Mouse (Mus musculus) bone marrow macrophage, adult 2 months (primary cell): ENCODE measurements around the gene Ncoa3. TPM values are rescaled to one million over a fixed set of nuclear protein-coding genes. Genes with fewer than 3 reads are reported as not detected.
"Not testable (repeated sequence)": the region's sequence is repeated elsewhere in the genome, so short reads cannot be mapped to it uniquely, and the experiment has no call there.

Experiments used
- H3K27ac ChIP-seq: 2 replicates; pipeline ENCODE4 v1.5.1; 2012; ENCODE audit warnings: low read depth, low read length; ENCODE audit not compliant: insufficient read depth
- H3K4me1 ChIP-seq: 2 replicates; pipeline ENCODE4 v1.6.1; 2012; ENCODE audit warnings: low read length; ENCODE audit not compliant: control insufficient read depth, insufficient read depth
- H3K4me3 ChIP-seq: 2 replicates; pipeline ENCODE4 v1.5.1; 2012; ENCODE audit warnings: mild to moderate bottlenecking, low read length, moderate library complexity; ENCODE audit not compliant: insufficient read depth
- CTCF ChIP-seq: IDR thresholded peaks from 2 replicates; pipeline ENCODE4 v1.5.1; 2012; ENCODE audit warnings: low read depth, mild to moderate bottlenecking, low read length, moderate library complexity
- POLR2A ChIP-seq: IDR thresholded peaks from 2 replicates; pipeline ENCODE4 v1.6.1; 2012; ENCODE audit warnings: mild to moderate bottlenecking, low read depth, low read length, borderline replicate concordance
- polyA plus RNA-seq: library from polyadenylated mRNA; stranded (reverse); fragments of >200 nt; gene quantifications from 2 replicates; pipeline ENCODE4 v1.2.4, GENCODE M21; 2012; ENCODE audit not compliant: missing spikeins, insufficient read depth, insufficient read length

The Ncoa3 gene
- polyA plus RNA-seq, 1 experiment, result 119 TPM

DNA sequence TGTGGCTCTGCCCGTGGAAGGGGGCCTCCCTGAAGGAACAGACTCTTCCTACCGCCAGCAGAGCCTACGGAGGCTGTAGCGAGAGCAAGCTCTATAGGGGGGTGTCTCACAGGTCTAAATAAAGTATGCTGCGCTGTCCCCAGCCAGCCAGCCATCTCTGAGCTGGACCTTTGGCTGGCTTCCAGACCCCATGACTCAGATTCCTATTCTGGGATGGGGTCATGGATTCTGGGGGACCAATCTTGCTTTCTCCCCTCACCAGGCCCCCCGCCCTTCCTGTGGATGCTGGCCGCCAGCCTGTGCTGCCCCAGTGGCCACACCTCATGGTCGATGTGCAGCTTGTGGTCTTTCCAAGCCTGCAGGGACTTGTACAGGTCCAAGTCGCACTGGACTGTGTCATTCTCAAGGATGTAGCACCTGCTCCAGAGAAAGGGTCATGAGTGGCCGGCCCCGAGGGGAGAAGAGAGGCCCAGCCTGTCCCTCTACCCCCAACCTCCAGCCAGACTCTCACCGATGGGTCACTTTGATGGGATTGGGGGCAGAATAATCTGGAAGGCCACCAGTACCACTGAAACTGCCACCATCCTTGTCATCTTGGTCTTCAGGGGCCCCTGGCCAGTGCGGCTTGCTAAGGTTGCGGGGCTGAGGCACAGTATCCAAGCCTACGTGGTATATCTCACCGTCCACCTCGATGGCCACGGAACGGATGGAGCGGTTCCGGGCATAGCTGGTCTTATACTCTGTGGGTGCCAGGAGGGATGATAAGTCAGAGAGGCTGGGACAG is 88.7 kb downstream of the Ncoa3 start:
- H3K4me3 ChIP-seq, result no peak overlapping the region
- TF ChIP-seq POLR2A (no peak), CTCF (no peak)
- H3K4me1 ChIP-seq, result peaks cover 5% of the 10 kb centered on the region; the same call in 1 of the 2 replicates
- H3K27ac ChIP-seq, result no peak overlapping the region

DNA sequence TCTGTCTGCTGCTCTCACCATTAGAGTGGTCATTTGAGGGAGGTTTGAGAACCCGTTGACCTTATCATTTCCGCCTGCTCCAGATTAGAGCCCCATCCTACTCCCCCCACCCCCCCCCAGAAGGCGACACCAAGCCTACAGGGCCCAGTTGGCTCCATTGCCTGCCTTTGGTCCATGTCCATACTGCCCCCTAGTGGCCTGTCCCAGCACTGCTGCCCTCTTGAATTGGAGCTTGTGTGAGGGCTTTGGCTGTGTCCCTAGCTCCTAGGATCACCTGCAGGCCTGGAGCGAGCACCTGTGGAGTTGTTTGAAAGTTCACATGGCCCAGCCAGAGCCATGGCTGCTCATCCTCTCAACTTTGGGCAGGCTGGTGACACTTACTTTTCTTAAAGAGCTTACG is 89.8 kb downstream of the Ncoa3 start:
- Histone ChIP-seq H3K4me1 (peaks cover 5% of the 10 kb centered on the region; the same call in 1 of the 2 replicates), H3K4me3 (no peak overlapping the region), H3K27ac (no peak overlapping the region)
- TF ChIP-seq POLR2A (no peak), CTCF (peak; percentile 89)

DNA sequence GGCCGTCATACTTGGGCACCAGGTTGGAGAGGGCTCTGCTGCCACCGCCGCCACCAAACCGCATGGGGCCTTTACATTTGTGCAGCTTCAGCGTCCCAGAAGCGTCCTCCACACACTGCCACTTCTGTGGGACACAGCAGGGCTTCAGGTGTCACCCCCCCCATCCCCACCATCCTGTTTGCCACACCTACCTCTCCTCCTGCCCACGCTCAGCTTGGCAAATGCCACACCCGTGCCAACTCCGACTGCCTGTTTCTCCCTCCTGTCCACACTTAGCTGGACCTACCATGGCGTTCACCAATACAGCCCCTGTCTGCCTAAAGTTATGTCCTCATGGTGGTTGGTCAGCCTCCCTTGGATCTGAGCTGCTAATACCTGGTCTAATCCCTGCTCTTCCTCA is 90.2 kb downstream of the Ncoa3 start:
- Histone ChIP-seq H3K4me1 (peaks cover 5% of the 10 kb centered on the region; the same call in 1 of the 2 replicates), H3K27ac (no peak overlapping the region), H3K4me3 (no peak overlapping the region)
- TF ChIP-seq CTCF, result no peak
- TF ChIP-seq POLR2A, result no peak

DNA sequence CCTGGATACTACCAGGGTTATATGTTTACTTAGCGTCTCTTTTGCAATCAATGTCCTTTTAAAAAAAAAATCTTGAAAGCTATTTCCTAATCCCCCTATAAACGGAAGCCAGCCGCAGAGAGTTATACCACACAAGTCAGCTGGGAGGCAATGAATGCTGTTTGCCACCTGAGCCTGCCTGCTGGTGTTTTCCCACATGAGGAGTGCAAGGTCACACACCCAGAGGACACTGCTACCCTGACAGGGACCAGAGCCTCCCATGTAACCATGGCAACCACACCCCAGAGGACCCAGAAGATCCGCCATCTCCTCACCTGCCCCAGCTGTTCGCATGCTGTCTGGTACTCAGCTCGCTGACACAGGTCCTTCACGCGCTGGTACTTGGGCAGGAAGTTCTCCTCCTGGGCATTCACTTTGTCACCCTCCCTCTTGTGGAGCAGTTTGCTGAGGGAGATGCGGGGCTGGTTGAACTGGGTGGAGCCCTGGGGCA is 91.2 kb downstream of the Ncoa3 start:
- Histone ChIP-seq H3K27ac (no peak overlapping the region), H3K4me3 (no peak overlapping the region), H3K4me1 (peaks cover 5% of the 10 kb centered on the region; the same call in 1 of the 2 replicates)
- TF ChIP-seq POLR2A (no peak), CTCF (no peak)

DNA sequence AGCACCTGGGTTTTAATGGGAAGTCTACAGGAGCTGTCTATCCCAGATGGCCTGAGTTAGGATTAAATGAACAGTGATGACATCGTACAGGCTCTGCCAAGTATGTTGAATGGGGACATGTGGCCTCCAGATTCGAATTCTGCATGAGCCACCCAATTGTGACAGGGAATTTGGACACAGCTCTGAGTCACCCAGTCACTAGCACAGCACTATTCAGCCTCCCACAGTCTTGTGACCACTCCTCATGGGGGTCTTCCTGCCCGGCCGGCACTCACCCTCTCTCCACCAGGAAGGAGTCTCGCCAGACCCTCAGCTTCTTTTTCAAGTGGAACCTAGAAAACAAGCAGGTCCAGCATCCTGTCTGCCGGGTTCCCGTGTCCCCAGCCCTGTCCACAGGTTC is 91.7 kb downstream of the Ncoa3 start:
- TF ChIP-seq CTCF (no peak), POLR2A (no peak)
- Histone ChIP-seq H3K27ac (no peak overlapping the region), H3K4me3 (no peak overlapping the region), H3K4me1 (peaks cover 5% of the 10 kb centered on the region; the same call in 1 of the 2 replicates)

DNA sequence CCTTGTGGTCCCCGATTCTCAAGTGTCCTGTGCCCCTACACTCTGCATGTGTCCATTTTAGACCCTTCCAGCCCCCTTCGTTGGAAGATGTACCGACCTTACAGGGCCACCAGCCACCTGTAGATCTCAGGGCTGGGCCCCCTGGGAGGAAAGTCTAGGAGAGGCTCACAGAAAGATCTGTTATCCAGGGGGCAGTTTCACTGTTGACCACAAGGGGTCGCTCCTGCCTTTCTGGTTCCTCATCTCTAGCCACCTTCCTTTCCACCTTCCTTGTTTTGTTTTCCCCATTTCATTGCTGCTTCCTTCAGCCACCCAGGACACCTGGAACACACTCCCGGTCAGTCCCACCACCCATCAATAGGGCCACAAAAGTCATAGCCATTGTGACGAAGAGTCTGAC is 92.5 kb downstream of the Ncoa3 start:
- not testable (repeated sequence) for H3K4me3 ChIP-seq, H3K4me1 ChIP-seq, H3K27ac ChIP-seq
- TF ChIP-seq CTCF, result peak; percentile 80

DNA sequence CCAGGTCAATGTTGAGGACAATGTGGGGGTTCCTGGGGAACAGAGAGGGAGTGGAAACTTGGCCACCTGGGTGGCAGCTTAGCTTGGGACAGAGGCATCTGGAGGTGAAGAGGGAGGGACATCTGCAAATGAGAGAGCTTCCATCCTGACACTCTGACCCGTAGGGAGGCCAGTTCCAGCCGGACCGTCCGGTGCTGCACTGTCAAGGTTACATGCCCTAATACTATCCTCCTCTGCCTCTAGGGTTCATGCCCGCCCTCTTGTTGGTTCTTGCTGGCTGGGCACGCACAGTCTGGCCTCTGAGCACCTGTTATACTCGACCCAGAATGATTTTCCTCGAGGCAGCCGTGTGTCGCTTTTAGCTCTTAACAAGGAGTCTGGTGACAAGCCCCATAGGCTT is 93.3 kb downstream of the Ncoa3 start:
- TF ChIP-seq CTCF, result no peak
- TF ChIP-seq POLR2A, result no peak
- Histone ChIP-seq H3K4me3 (no peak overlapping the region), H3K4me1 (peaks cover 5% of the 10 kb centered on the region; the same call in 1 of the 2 replicates), H3K27ac (no peak overlapping the region)

DNA sequence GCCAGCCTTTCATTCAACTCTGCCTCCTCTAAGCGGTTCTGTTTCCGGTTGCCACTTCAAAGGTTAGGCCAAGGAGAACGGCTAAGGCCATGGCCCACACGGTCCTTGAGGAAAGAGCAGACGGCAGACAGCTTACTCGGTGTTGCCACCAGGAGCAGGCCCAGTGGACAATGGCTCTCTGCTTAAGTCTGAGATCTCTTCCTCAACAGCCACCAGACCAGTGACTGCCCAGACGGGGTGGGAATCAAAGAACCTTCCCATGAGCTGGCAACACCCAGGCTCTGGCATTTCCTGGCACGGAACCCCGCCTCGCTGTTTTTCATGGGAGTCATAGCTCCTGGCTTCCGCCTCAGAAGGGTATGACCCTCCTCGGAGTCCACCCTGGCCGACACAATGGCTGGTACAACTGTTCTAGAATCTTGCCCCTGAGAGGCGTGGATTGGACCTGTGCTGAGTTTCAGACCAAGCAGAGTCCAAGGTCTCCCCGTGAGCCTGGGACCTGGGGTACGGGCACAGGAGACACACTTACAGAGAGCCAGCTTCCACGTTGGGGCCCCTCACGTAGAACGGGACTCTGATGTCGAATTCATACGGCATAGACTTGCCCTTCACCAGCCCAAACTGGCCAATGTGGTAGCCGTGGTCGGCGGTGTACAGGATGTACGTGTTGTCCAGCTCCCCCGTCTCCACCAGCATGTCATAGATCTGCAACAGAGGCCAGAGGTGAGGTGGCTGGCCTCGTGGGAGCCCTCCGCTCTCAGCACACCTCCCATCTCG is 94.2 kb downstream of the Ncoa3 start:
- Histone ChIP-seq H3K4me1 (peaks cover 2% of the 10 kb centered on the region; the same call in 1 of the 2 replicates), H3K4me3 (no peak overlapping the region), H3K27ac (no peak overlapping the region)
- TF ChIP-seq CTCF (no peak), POLR2A (no peak)

DNA sequence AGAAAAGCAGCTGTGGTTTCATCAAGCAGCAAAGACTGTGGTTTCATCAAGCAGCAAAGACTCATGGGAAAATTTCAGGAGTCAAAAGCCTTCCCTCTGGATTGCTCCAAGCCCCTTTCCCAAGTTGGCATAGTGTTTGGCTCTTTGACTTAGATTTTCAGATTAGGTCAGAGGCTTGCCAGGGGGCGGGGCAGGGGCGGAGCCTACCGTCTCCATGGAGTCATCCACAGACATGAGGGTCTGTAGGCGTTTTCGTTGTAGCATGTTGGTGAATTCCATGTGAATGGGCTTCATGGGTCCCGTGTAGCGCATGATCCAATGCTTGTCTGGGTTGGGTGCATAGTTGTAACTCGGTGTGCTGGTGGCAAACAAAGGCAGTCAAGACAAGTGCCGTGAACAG is 96.6 kb downstream of the Ncoa3 start:
- Histone ChIP-seq H3K27ac (no peak overlapping the region), H3K4me1 (peaks cover 2% of the 10 kb centered on the region; the same call in 1 of the 2 replicates), H3K4me3 (no peak overlapping the region)
- TF ChIP-seq POLR2A (no peak), CTCF (no peak)

DNA sequence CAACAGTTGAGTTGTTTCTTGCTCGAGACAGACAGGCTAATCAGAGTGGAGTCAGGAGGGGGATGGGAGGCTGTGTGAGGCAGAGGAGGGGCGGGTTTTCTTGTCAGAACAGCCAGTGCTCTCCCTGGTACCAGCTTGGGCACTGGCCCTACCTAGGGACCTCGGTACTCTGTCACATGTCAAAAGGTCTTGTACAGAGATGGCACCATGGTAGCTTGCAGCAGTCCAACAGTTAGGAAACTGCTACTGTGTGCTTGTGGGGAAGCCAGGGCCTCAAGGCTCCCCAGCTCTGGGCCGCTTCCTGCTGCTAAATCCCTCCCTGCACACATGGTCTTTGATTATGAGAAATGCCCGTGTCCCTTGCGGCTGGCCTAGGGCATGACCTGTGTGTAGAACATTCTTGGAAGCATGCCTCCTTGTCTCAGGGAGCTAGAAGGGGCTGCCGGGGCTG is 97.7 kb downstream of the Ncoa3 start:
- TF ChIP-seq CTCF (no peak), POLR2A (no peak)
- Histone ChIP-seq H3K4me1 (peaks cover 2% of the 10 kb centered on the region; the same call in 1 of the 2 replicates), H3K4me3 (no peak overlapping the region), H3K27ac (no peak overlapping the region)
